Mouse (Mus musculus): ENCODE data around the gene Arfgef3. TPM values are rescaled to one million over a fixed set of nuclear protein-coding genes. Genes with fewer than 3 reads are reported as not detected.

Arfgef3 gene
- total and polyA plus RNA-seq, 3 experiments, result not detected

DNA sequence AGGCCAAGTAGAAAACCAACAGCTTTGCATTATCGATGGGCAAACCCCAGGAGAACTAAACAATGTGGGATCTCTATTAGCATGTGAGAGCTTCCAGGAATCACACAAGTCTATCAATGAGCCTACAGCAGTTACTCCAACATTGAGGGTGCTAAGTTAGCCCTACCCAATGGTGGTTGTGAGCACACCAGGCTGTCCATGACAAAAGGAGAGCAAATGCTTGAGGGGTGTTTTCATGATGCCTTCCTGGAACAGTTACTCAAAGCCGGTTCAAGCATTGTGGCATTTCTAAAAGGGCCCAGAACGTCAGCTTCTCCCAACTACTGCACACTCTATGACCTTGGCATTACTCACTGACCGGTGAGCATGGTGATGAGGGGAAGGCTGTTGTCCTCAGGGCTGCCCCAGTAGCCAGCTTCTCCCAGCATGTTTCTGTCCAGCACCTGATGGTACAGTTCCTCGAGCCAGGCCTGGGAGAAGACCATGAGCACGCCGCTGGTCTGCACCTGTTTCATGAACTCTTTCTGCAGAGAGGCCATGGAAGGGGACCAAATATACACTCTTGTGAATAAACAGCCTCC is 109.3 kb downstream of the Arfgef3 start (continued):
- TF ChIP-seq UBTF (IDR thresholded peaks at IDR 0.05; ENCODE audit: borderline replicate concordance, insufficient read depth, low read depth, low read length), result no peak
- no peak for TF ChIP-seq ETS1 (IDR thresholded peaks at IDR 0.05; ENCODE audit: low read depth, low read length)
- TF ChIP-seq JUND (IDR thresholded peaks at IDR 0.05; ENCODE audit: low read depth, low read length), result no peak

GRCm38 (mm10) chr10:18630498-18630897 is 113.3 kb downstream of the Arfgef3 start:
- DNase-seq (ENCODE audit: low read depth, low spot score), result no peak
- Histone ChIP-seq H3K36me3 (ENCODE audit: control insufficient read depth in 1 of 2, insufficient read depth in 2 of 2, low read length in 2 of 2) (no peaks in the 10 kb centered on the region), H3K79me2 (ENCODE audit: control insufficient read depth, insufficient read depth, low read length, poor library complexity) (no peaks in the 10 kb centered on the region), H3K27ac (ENCODE audit: control insufficient read depth, low read depth, low read length) (no peak overlapping the region), H3K9ac (ENCODE audit: control insufficient read depth, low read depth, low read length, poor library complexity, severe bottlenecking) (no peak overlapping the region), H3K27me3 (ENCODE audit: control insufficient read depth in 1 of 2, insufficient read depth in 2 of 2, low read length in 2 of 2) (no peaks in the 10 kb centered on the region), H3K9me3 (replicated peaks; ENCODE audit: insufficient read depth, low read length) (no peaks in the 10 kb centered on the region), H3K4me3 (ENCODE audit: control insufficient read depth in 1 of 2, insufficient read depth in 1 of 2, low read depth in 2 of 2, low read length in 2 of 2) (no peak overlapping the region), H3K4me1 (ENCODE audit: control insufficient read depth in 1 of 2, insufficient read depth in 2 of 2, low read length in 2 of 2) (no peaks in the 10 kb centered on the region)
- TF ChIP-seq NRF1 (IDR thresholded peaks at IDR 0.05; ENCODE audit: insufficient read depth, low read depth, low read length, poor library complexity, severe bottlenecking) (no peak), KAT2A (conservative IDR thresholded peaks at IDR 0.05; ENCODE audit: low read depth, low read length) (no peak), CTCF (IDR thresholded peaks at IDR 0.05 in 2 of 3, conservative IDR thresholded peaks at IDR 0.05 in 1 of 3; ENCODE audit: control insufficient read depth in 1 of 3, insufficient read depth in 1 of 3, low read depth in 2 of 3, low read length in 3 of 3, poor library complexity in 1 of 3, severe bottlenecking in 1 of 3) (no peak), ETS1 (IDR thresholded peaks at IDR 0.05; ENCODE audit: low read depth, low read length) (no peak), TBP (IDR thresholded peaks at IDR 0.05; ENCODE audit: low read depth, low read length) (no peak), USF2 (IDR thresholded peaks at IDR 0.05; ENCODE audit: borderline replicate concordance in 1 of 2, insufficient read depth in 1 of 2, low read depth in 1 of 2, low read length in 2 of 2) (no peak), TAL1 (IDR thresholded peaks at IDR 0.05; ENCODE audit: low read length) (no peak), MXI1 (IDR thresholded peaks at IDR 0.05; ENCODE audit: low read depth, low read length) (no peak), GABPA (IDR thresholded peaks at IDR 0.05; ENCODE audit: low read depth, low read length) (no peak), MEF2A (IDR thresholded peaks at IDR 0.05; ENCODE audit: extremely low read depth, insufficient replicate concordance, low read depth, low read length, poor library complexity, severe bottlenecking) (no peak), GATA1 (IDR thresholded peaks at IDR 0.05; ENCODE audit: low read depth, low read length) (no peak), ZKSCAN1 (IDR thresholded peaks at IDR 0.05; ENCODE audit: low read depth, low read length) (no peak), EP300 (IDR thresholded peaks at IDR 0.05; ENCODE audit: low read depth in 1 of 2, low read length in 2 of 2) (no peak), MAFK (IDR thresholded peaks at IDR 0.05; ENCODE audit: borderline replicate concordance, low read depth, low read length) (no peak), MAX (IDR thresholded peaks at IDR 0.05; ENCODE audit: low read length) (no peak), CHD2 (IDR thresholded peaks at IDR 0.05; ENCODE audit: low read length) (no peak), SMC3 (IDR thresholded peaks at IDR 0.05; ENCODE audit: low read depth, low read length) (no peak), RCOR1 (IDR thresholded peaks at IDR 0.05; ENCODE audit: low read depth, low read length) (no peak), POLR2AphosphoS5 (IDR thresholded peaks at IDR 0.05; ENCODE audit: borderline replicate concordance, low read depth, low read length) (no peak)

Measured in MEL (cell line).